Mouse (Mus musculus): ENCODE measurements around the gene Foxn4. TPM values are rescaled to one million over a fixed set of nuclear protein-coding genes. Genes with fewer than 3 reads are reported as not detected.

Gene Foxn4
- polyA plus RNA-seq (2012; rRNA removed): 5.2 and 7.5 TPM in 2 replicates

GRCm38 (mm10) chr5:114273693-114274402, at the start of gene Foxn4:
Gene Foxn4 (minus strand): TSS chr5:114273807.

GRCm38 (mm10) chr5:114288874-114289273, 15.3 kb upstream of the Foxn4 start, which contains the start of gene Myo1h:
Gene Myo1h (plus strand): TSS chr5:114289166.

Other genes with a start within 250 kb of the Foxn4 start
- gene Usp30, start 208.3 kb downstream of the Foxn4 start, polyA plus RNA-seq (2012; rRNA removed): 21.5 and 25.4 TPM in 2 replicates
- 12.4 and 16.1 TPM in 2 replicates for gene Svop, start 182.2 kb downstream of the Foxn4 start, polyA plus RNA-seq (2012; rRNA removed)
- 13.1 and 20.6 TPM in 2 replicates for gene Alkbh2, start 145.6 kb downstream of the Foxn4 start, polyA plus RNA-seq (2012; rRNA removed)
- 29.0 and 34.1 TPM in 2 replicates for gene Ung, start 143.4 kb downstream of the Foxn4 start, polyA plus RNA-seq (2012; rRNA removed)
- 2.7 and 3.7 TPM in 2 replicates for gene Acacb, start 127.3 kb downstream of the Foxn4 start, polyA plus RNA-seq (2012; rRNA removed)
- 0.90 and 1.3 TPM in 2 replicates for gene Myo1h, start 15.4 kb upstream of the Foxn4 start, polyA plus RNA-seq (2012; rRNA removed)
- gene Kctd10, start 106.7 kb upstream of the Foxn4 start, polyA plus RNA-seq (2012; rRNA removed): 92.0 and 98.2 TPM in 2 replicates
- gene Ube3b, start 106.8 kb upstream of the Foxn4 start, polyA plus RNA-seq (2012; rRNA removed): 36.7 and 50.7 TPM in 2 replicates
- 29.4 and 33.2 TPM in 2 replicates for gene Mmab, start 170.3 kb upstream of the Foxn4 start, polyA plus RNA-seq (2012; rRNA removed)
- gene Mvk, start 170.5 kb upstream of the Foxn4 start, polyA plus RNA-seq (2012; rRNA removed): 50.2 and 53.1 TPM in 2 replicates